Mouse (Mus musculus) liver, postnatal 0 days (tissue): ENCODE measurements around the gene Pcgf2. TPM values are rescaled to one million over a fixed set of nuclear protein-coding genes. Genes with fewer than 3 reads are reported as not detected.
A peak's percentile ranks its signal among the peaks of the same experiment; 100 is the strongest.
"Not testable (repeated sequence)": the region's sequence is repeated elsewhere in the genome, so short reads cannot be mapped to it uniquely, and the experiment has no call there.

Source experiments
- ATAC-seq: fragments of 200-750 bp; cut with Nextera tagmentation; 2 replicates; pipeline ENCODE4 v1.8.0; 2017; ENCODE audit warnings: mild to moderate bottlenecking, moderate library complexity
- DNase-seq: peaks from one replicate; pipeline ENCODE4 v3.0.0-alpha.2; 2016
- H3K27ac ChIP-seq: fragments of 300-500 bp; sonication (generic); 2 replicates; pipeline ENCODE4 v1.5.1; 2014; ENCODE audit warnings: antibody characterized with exemption, moderate library complexity, mild to moderate bottlenecking, low read depth
- H3K27me3 ChIP-seq: fragments of 300-500 bp; sonication (generic); 2 replicates; pipeline ENCODE4 v1.6.1; 2014; ENCODE audit warnings: low read length, control low read depth, mixed read lengths; ENCODE audit not compliant: insufficient read depth
- H3K36me3 ChIP-seq: fragments of 300-500 bp; sonication (generic); replicated peaks from 2 replicates; pipeline ENCODE4 v1.6.1; 2014; ENCODE audit warnings: mild to moderate bottlenecking, control low read depth, low read length, moderate library complexity, mixed read lengths; ENCODE audit not compliant: insufficient read depth
- H3K4me1 ChIP-seq: fragments of 300-500 bp; sonication (generic); 2 replicates; pipeline ENCODE4 v1.6.1; 2014; ENCODE audit warnings: antibody characterized with exemption, mild to moderate bottlenecking, control low read depth; ENCODE audit not compliant: insufficient read depth
- H3K4me2 ChIP-seq: fragments of 300-500 bp; sonication (generic); 2 replicates; pipeline ENCODE4 v1.6.1; 2014; ENCODE audit warnings: low read depth, mild to moderate bottlenecking, low read length, moderate library complexity, mixed read lengths
- H3K4me3 ChIP-seq: fragments of 300-500 bp; sonication (generic); 2 replicates; pipeline ENCODE4 v1.5.1; 2014; ENCODE audit warnings: low read depth, low read length
- H3K9ac ChIP-seq: fragments of 300-500 bp; sonication (generic); replicated peaks from 2 replicates; pipeline ENCODE4 v1.6.1; 2014; ENCODE audit warnings: mild to moderate bottlenecking, moderate library complexity
- H3K9me3 ChIP-seq: fragments of 300-500 bp; sonication (generic); 2 replicates; pipeline ENCODE4 v1.6.1; 2016; ENCODE audit warnings: mild to moderate bottlenecking, control low read depth, low read length, mixed read lengths
- CTCF ChIP-seq: sonication (generic); IDR thresholded peaks from 2 replicates; pipeline ENCODE4 v1.5.1; 2016; ENCODE audit warnings: antibody characterized with exemption, low read depth
- EP300 ChIP-seq: IDR thresholded peaks from 2 replicates; pipeline ENCODE4 v1.6.1; 2016; ENCODE audit warnings: antibody characterized with exemption, low read depth, mild to moderate bottlenecking
- WGBS: fragments of 180-500 bp; shearing (Covaris S2); extraction: QIAGEN DNeasy Blood & Tissue Kit; methylation state at CpG from one replicate; pipeline ENCODE4 v1.1.7; 2014; ENCODE audit not compliant: insufficient replicate concordance; 5-methylcytosine and 5-hydroxymethylcytosine counted together
- polyA plus RNA-seq: library from polyadenylated mRNA; unstranded; fragments of >200 nt; fragmentation: Nextera tagmentation; extraction: Ambion mirVana; gene quantifications from 2 replicates; pipeline ENCODE4 v1.2.1, GENCODE M21; 2015

The Pcgf2 gene
- polyA plus RNA-seq, 1 experiment from 2014 or later = 1.9 TPM

GRCm38 (mm10) chr11:97714784-97715760 lies 14.8 kb upstream of the Pcgf2 start:
- TF ChIP-seq EP300 (no peak), CTCF (no peak)
- DNase-seq (peak; percentile 69), ATAC-seq (peak; percentile 76)
- 68% methylated on average over 14 of the region's 14 CpGs for WGBS
- H3K4me1 ChIP-seq = peaks cover 9% of the 10 kb centered on the region; the same call in 1 of the 2 replicates
- peak overlapping the region; percentile 51; the same call in 1 of the 2 replicates for H3K27ac ChIP-seq
- no peak overlapping the region for H3K4me3 ChIP-seq
- no peaks in the 10 kb centered on the region for H3K27me3 ChIP-seq
- H3K9me3 ChIP-seq = no peaks in the 10 kb centered on the region
- peaks cover 43% of the 10 kb centered on the region for H3K36me3 ChIP-seq
- H3K4me2 ChIP-seq = no peak overlapping the region
- no peak overlapping the region for H3K9ac ChIP-seq

GRCm38 (mm10) chr11:97714356-97714755 lies 14.1 kb upstream of the Pcgf2 start:
- peak overlapping the region; percentile 51 for H3K27ac ChIP-seq
- no peak for DNase-seq
- WGBS = 91% methylated on average over 3 of the region's 3 CpGs

GRCm38 (mm10) chr11:97713896-97714295 lies 13.6 kb upstream of the Pcgf2 start:
- Histone ChIP-seq H3K4me1 (peaks cover 5% of the 10 kb centered on the region; the same call in 1 of the 2 replicates), H3K4me3 (no peak overlapping the region), H3K27ac (peak overlapping the region; percentile 51; the same call in 1 of the 2 replicates), H3K9me3 (no peaks in the 10 kb centered on the region), H3K9ac (0 out of 2 replicates have a peak overlapping the region, but pooled peaks have one; percentile 41), H3K36me3 (peaks cover 40% of the 10 kb centered on the region), H3K27me3 (no peaks in the 10 kb centered on the region), H3K4me2 (no peak overlapping the region)
- ATAC-seq (peak; percentile 50), DNase-seq (peak; percentile 46)
- WGBS = 71% methylated on average over 8 of the region's 8 CpGs
- TF ChIP-seq CTCF = no peak

More at GRCm38 (mm10) chr11:97714356-97714755, 14.1 kb upstream of the Pcgf2 start:
- Histone ChIP-seq H3K4me1 (peaks cover 7% of the 10 kb centered on the region; the same call in 1 of the 2 replicates), H3K9ac (no peak overlapping the region), H3K27me3 (no peaks in the 10 kb centered on the region), H3K9me3 (no peaks in the 10 kb centered on the region), H3K36me3 (peaks cover 36% of the 10 kb centered on the region), H3K4me3 (no peak overlapping the region), H3K4me2 (no peak overlapping the region)
- TF ChIP-seq CTCF = peak; percentile 47
- no peak for TF ChIP-seq EP300
- 0 out of 2 replicates have a peak, but pooled peaks have one; percentile 23 for ATAC-seq

- WGBS = 92% methylated on average over 15 of the region's 15 CpGs
- peaks cover 45% of the 10 kb centered on the region for H3K36me3 ChIP-seq
Observed at GRCm38 (mm10) chr11:97712286-97712685, 12.0 kb upstream of the Pcgf2 start.

GRCm38 (mm10) chr11:97711200-97711900 lies 11.1 kb upstream of the Pcgf2 start:
- Histone ChIP-seq H3K4me3 (no peak overlapping the region), H3K4me2 (no peak overlapping the region), H3K9me3 (no peaks in the 10 kb centered on the region), H3K9ac (no peak overlapping the region), H3K27ac (no peak overlapping the region), H3K27me3 (no peaks in the 10 kb centered on the region), H3K36me3 (peaks cover 52% of the 10 kb centered on the region), H3K4me1 (peaks cover 5% of the 10 kb centered on the region; the same call in 1 of the 2 replicates)
- ATAC-seq (no peak), DNase-seq (no peak)
- WGBS = 67% methylated on average over 13 of the region's 13 CpGs
- TF ChIP-seq EP300 = no peak
- no peak for TF ChIP-seq CTCF

More at GRCm38 (mm10) chr11:97712286-97712685, 12.0 kb upstream of the Pcgf2 start:
- DNase-seq (no peak), ATAC-seq (no peak)
- Histone ChIP-seq H3K4me1 (peaks cover 5% of the 10 kb centered on the region; the same call in 1 of the 2 replicates), H3K4me2 (no peak overlapping the region), H3K27ac (no peak overlapping the region), H3K9ac (no peak overlapping the region), H3K27me3 (no peaks in the 10 kb centered on the region), H3K4me3 (no peak overlapping the region), H3K9me3 (no peaks in the 10 kb centered on the region)
- TF ChIP-seq CTCF (no peak), EP300 (no peak)

- H3K27ac ChIP-seq, H3K27me3 ChIP-seq, H3K4me3 ChIP-seq, ATAC-seq, H3K4me2 ChIP-seq, H3K9ac ChIP-seq, H3K4me1 ChIP-seq, DNase-seq, H3K9me3 ChIP-seq: not testable (repeated sequence)
- 76% methylated on average over 2 of the region's 2 CpGs for WGBS
- H3K36me3 ChIP-seq = peaks cover 58% of the 10 kb centered on the region
Observed at GRCm38 (mm10) chr11:97710067-97710466, 9.8 kb upstream of the Pcgf2 start.
